Mouse (Mus musculus) heart, adult 2 months (tissue): ENCODE data around the gene Nepro.

ENCODE experiments used
- CTCF ChIP-seq: fragments of 200-600 bp; IDR thresholded peaks from 2 replicates; pipeline ENCODE4 v1.8.1; 2022; ENCODE audit warnings: antibody characterized with exemption, mild to moderate bottlenecking, moderate library complexity
- POLR2A ChIP-seq: fragments of 200-500 bp; IDR thresholded peaks from 2 replicates; pipeline ENCODE4 v1.6.1; 2011; ENCODE audit warnings: mild to moderate bottlenecking, low read depth, low read length, control low read depth; ENCODE audit not compliant: insufficient read depth

DNA sequence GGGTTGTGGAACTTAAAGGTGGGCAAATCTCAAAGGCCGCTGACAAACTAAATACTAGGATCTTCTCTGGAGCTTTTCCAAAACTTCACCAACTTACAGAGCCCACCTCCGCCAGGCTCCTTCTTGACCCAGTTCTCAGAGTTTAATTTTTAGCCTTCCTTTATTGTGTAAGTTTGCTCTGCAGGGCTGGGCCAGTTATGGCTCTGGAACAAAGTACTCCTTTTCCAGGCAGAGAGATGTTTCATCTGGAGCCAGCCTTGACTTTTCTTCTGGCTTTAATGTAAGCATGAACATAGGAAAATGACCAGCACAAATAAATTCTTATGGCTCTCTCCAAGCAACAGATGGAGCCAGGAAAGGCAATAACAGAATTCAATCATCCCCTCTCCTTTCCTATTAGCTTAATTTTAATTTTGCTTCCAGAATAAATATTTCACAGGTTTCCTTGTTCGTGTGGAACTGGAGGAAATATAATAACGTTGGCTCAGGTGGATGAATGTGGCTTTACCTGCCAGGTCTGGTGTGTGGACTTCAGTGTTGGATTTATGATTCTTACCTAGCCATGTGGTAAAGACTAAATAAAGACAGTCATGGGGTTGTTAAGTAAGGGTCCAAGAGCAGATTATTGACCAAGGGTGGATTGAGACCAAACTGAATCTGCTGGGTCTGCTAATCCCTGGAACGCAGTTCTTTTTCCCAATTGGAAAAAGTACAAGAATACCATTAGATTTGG, 26.5 kb upstream of the Nepro start:
- TF ChIP-seq CTCF: no peak
- no peak for TF ChIP-seq POLR2A
